Mouse (Mus musculus) myocyte (in vitro differentiated cells): ENCODE measurements around the gene Kat2b.

Source experiments
- CEBPB ChIP-seq: IDR thresholded peaks from 2 replicates; pipeline ENCODE4 v1.6.1; 2011; ENCODE audit warnings: mild to moderate bottlenecking, moderate library complexity; ENCODE audit not compliant: poor library complexity, insufficient read depth, severe bottlenecking
- MAX ChIP-seq: IDR thresholded peaks from one replicate; pipeline ENCODE4 v1.6.1; 2011; ENCODE audit warnings: low read depth, mild to moderate bottlenecking, control low read depth
- MYOG ChIP-seq, 3 experiments: IDR thresholded peaks; one replicate each; pipeline ENCODE4 v1.6.1; 2011; ENCODE audit warnings: control low read depth in 2 of 3, low read depth in 2 of 3, mild to moderate bottlenecking in 2 of 3; ENCODE audit not compliant: insufficient read length in 2 of 3, control insufficient read depth in 1 of 3, insufficient read depth in 1 of 3
- POLR2A ChIP-seq: IDR thresholded peaks from one replicate; pipeline ENCODE4 v1.6.1; 2011; ENCODE audit warnings: low read depth, mild to moderate bottlenecking, control low read depth, moderate library complexity; ENCODE audit not compliant: insufficient read length
- POLR2AphosphoS2 ChIP-seq: IDR thresholded peaks from one replicate; pipeline ENCODE4 v1.6.1; 2011; ENCODE audit warnings: low read depth, control low read depth; ENCODE audit not compliant: insufficient read length
- TCF12 ChIP-seq: IDR thresholded peaks from one replicate; pipeline ENCODE4 v1.6.1; 2011; ENCODE audit warnings: mild to moderate bottlenecking, control low read depth; ENCODE audit not compliant: poor library complexity, insufficient read depth, severe bottlenecking
- USF1 ChIP-seq: IDR thresholded peaks from one replicate; pipeline ENCODE4 v1.6.1; 2011; ENCODE audit warnings: low read depth, mild to moderate bottlenecking, control low read depth, moderate library complexity

DNA sequence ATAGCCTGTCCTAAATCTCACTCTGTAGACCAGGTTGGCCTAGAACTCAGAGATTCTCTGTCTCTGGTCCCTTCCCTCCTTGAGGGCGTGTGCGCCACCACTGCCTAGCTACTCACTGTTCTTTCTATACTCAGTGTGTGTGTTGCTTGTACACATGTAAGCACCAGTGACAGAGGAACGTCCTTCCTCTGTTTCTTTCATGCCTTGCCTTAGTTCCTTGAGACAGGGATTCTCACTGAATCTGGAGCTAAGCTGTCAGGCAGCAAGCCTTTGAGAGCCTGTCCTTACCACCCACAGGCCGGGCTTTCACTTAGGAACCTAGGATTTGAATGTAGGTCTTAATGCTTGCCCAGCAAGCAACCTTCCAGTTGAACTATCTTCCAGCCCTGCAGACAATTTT is 13.0 kb downstream of the Kat2b start:
- TF ChIP-seq TCF12 (no peak), USF1 (no peak), CEBPB (no peak), POLR2A (no peak), MYOG (IDR thresholded peaks at IDR 0.05; ENCODE audit: control insufficient read depth in 1 of 3, insufficient read depth in 1 of 3, insufficient read length in 2 of 3, low read depth in 2 of 3) (no peak), MAX (no peak), POLR2AphosphoS2 (no peak)
